Mouse (Mus musculus) bone marrow macrophage, adult 2 months (primary cell): ENCODE data around the gene Dhtkd1. TPM values are rescaled to one million over a fixed set of nuclear protein-coding genes. Genes with fewer than 3 reads are reported as not detected.
A peak's percentile ranks its signal among the peaks of the same experiment; 100 is the strongest.

Experiments
- H3K27ac ChIP-seq: 2 replicates; pipeline ENCODE4 v1.5.1; 2012; ENCODE audit warnings: low read depth, low read length; ENCODE audit not compliant: insufficient read depth
- H3K4me1 ChIP-seq: 2 replicates; pipeline ENCODE4 v1.6.1; 2012; ENCODE audit warnings: low read length; ENCODE audit not compliant: control insufficient read depth, insufficient read depth
- H3K4me3 ChIP-seq: 2 replicates; pipeline ENCODE4 v1.5.1; 2012; ENCODE audit warnings: mild to moderate bottlenecking, low read length, moderate library complexity; ENCODE audit not compliant: insufficient read depth
- CTCF ChIP-seq: IDR thresholded peaks from 2 replicates; pipeline ENCODE4 v1.5.1; 2012; ENCODE audit warnings: low read depth, mild to moderate bottlenecking, low read length, moderate library complexity
- POLR2A ChIP-seq: IDR thresholded peaks from 2 replicates; pipeline ENCODE4 v1.6.1; 2012; ENCODE audit warnings: mild to moderate bottlenecking, low read depth, low read length, borderline replicate concordance
- polyA plus RNA-seq: library from polyadenylated mRNA; stranded (reverse); fragments of >200 nt; gene quantifications from 2 replicates; pipeline ENCODE4 v1.2.4, GENCODE M21; 2012; ENCODE audit not compliant: missing spikeins, insufficient read depth, insufficient read length

Gene Dhtkd1
- polyA plus RNA-seq, 1 experiment = 0.23 TPM

- Histone ChIP-seq H3K4me1 (peaks cover 7% of the 10 kb centered on the region; the same call in 1 of the 2 replicates), H3K4me3 (no peak overlapping the region), H3K27ac (no peak overlapping the region)
- no peak for TF ChIP-seq CTCF
Measured at GRCm38 (mm10) chr2:5948964-5949363, 6.4 kb upstream of the Dhtkd1 start.

- H3K27ac ChIP-seq = no peak overlapping the region
- H3K4me1 ChIP-seq = peaks cover 4% of the 10 kb centered on the region; the same call in 1 of the 2 replicates
- H3K4me3 ChIP-seq = no peak overlapping the region
- no peak for TF ChIP-seq CTCF
Measured at GRCm38 (mm10) chr2:5946876-5947275, 4.3 kb upstream of the Dhtkd1 start.

- no peak overlapping the region for H3K27ac ChIP-seq
- peaks cover 4% of the 10 kb centered on the region; the same call in 1 of the 2 replicates for H3K4me1 ChIP-seq
- TF ChIP-seq CTCF = no peak
- no peak for TF ChIP-seq POLR2A
- H3K4me3 ChIP-seq = no peak overlapping the region
Measured at GRCm38 (mm10) chr2:5945629-5946028, 3.0 kb upstream of the Dhtkd1 start.

- Histone ChIP-seq H3K27ac (no peak overlapping the region), H3K4me3 (no peak overlapping the region), H3K4me1 (no peaks in the 10 kb centered on the region)
- no peak for TF ChIP-seq POLR2A
- no peak for TF ChIP-seq CTCF
Measured at GRCm38 (mm10) chr2:5943071-5943470, 479 bp upstream of the Dhtkd1 start.

- TF ChIP-seq CTCF = no peak
- TF ChIP-seq POLR2A = no peak
- Histone ChIP-seq H3K4me3 (peak overlapping the region; percentile 19; the same call in 1 of the 2 replicates), H3K4me1 (no peaks in the 10 kb centered on the region), H3K27ac (no peak overlapping the region)
Measured at GRCm38 (mm10) chr2:5941861-5942415, 654 bp downstream of the Dhtkd1 start.

GRCm38 (mm10) chr2:5940936-5941335 lies 1.7 kb downstream of the Dhtkd1 start:
- Histone ChIP-seq H3K4me3 (no peak overlapping the region), H3K4me1 (no peaks in the 10 kb centered on the region), H3K27ac (no peak overlapping the region)
- TF ChIP-seq POLR2A = no peak
- TF ChIP-seq CTCF = no peak

DNA sequence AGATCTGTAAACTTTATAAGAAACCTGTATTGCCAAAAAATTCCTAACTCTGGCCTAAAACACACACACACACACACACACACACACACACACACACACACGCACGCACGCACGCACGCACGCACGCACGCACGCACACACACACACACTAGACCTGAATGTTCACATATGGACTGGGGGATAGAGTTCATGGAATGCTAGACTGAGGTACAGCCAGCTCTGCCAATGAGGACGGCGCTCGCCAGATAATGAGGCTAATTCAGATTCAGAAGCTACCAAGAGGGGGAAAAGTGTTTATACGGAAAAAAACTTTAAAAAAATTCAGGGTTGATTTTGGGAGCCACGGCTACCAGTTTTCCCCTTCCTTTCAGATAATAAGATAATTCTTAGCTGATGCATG lies 2.7 kb downstream of the Dhtkd1 start:
- no peaks in the 10 kb centered on the region for H3K4me1 ChIP-seq
- TF ChIP-seq CTCF (no peak), POLR2A (no peak)
- H3K27ac ChIP-seq = no peak overlapping the region
- no peak overlapping the region for H3K4me3 ChIP-seq

- Histone ChIP-seq H3K4me1 (no peaks in the 10 kb centered on the region), H3K4me3 (no peak overlapping the region), H3K27ac (no peak overlapping the region)
- TF ChIP-seq CTCF (no peak), POLR2A (no peak)
Measured at GRCm38 (mm10) chr2:5939319-5939718, 3.3 kb downstream of the Dhtkd1 start.

DNA sequence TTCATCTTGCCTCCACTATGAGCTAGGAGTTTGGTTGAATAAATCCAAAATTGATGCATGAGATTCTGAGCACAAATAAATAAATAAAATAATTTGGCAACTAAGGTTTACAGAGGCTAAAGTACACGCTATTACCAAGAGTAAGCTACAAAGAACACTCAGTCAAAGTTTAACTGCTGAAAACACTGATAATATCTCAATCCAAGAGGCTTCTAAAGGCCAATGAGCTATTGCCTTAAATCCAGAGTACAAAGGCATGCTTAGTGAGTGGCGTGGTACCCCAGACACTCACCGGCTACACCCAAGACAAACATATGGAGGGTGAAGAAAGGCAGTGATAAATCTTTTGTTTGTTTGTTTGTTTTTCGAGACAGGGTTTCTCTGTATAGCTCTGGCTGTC lies 6.0 kb downstream of the Dhtkd1 start:
- Histone ChIP-seq H3K4me1 (no peaks in the 10 kb centered on the region), H3K27ac (no peak overlapping the region), H3K4me3 (no peak overlapping the region)
- no peak for TF ChIP-seq POLR2A
- no peak for TF ChIP-seq CTCF

- Histone ChIP-seq H3K27ac (no peak overlapping the region), H3K4me1 (0 out of 2 replicates have a peak, but pooled peaks cover 2% of the 10 kb centered on the region), H3K4me3 (no peak overlapping the region)
- TF ChIP-seq CTCF = no peak
- no peak for TF ChIP-seq POLR2A
Measured at GRCm38 (mm10) chr2:5936068-5936467, 6.5 kb downstream of the Dhtkd1 start.

DNA sequence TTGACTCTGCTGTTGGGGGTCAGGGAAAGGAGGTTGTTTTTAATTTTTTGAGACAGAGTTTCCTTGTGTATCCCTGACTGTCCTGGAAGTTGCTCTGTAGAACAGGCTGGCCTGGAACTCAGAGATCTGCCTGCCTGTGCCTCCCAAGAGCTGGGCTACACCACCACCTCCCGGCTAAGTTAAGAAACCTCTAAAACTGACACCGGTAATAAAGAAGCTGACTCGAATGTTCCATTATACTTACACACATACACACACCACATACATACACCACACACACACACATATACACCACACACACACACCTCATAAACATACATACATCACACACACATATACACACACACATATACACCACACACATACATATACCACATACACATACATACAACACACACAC lies 7.7 kb downstream of the Dhtkd1 start:
- H3K27ac ChIP-seq = no peak overlapping the region
- no peak for TF ChIP-seq CTCF
- no peak for TF ChIP-seq POLR2A
- no peak overlapping the region for H3K4me3 ChIP-seq
- 0 out of 2 replicates have a peak, but pooled peaks cover 2% of the 10 kb centered on the region for H3K4me1 ChIP-seq
